Mouse (Mus musculus): Measurements from ENCODE around the gene D6Ertd527e.

- no peak for TF ChIP-seq CTCF (IDR thresholded peaks at IDR 0.05; ENCODE audit: low read depth, low read length)
- no peak for TF ChIP-seq POLR2A (IDR thresholded peaks at IDR 0.05; ENCODE audit: extremely low read depth, insufficient read depth, low read length)
These were observed 39.0 kb downstream of the D6Ertd527e start for GRCm38 (mm10) chr6:87143594-87143993.
